Mouse (Mus musculus) c-Kit-positive CD71-positive TER-119-positive erythroid progenitor cells, embryonic 14.5 days (primary cell): ENCODE data around the gene Cbl.

Experiments used
- DNase-seq: peaks from one replicate; pipeline ENCODE4 v3.0.0-alpha.2; 2013; ENCODE audit warnings: low spot score

The Cbl gene

DNA sequence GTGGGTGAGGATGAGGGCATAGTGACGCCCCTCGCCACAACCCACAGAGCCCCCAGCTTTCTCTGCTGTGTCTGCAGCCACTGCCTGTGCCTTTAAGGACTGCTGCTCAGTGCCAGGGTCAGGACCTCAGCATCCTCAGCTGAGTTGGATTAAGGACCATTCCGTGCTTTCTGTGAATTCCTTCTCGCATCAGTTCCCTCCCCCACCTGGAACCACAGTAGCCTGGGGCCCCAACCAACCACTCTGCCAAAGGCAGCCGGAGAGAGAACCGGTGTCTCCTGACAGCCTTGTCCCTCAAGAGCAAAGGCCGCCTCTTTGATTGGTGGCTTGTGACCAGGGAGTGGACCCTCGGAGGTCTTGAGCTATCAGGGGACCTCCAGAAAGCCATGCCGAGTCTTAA lies 132.4 kb downstream of the Cbl start, which contains the start of gene Mfrp:
Gene Mfrp, plus strand, starts transcription at position 240 of the 400 bp plus-strand sequence.
- DNase-seq = no peak

DNA sequence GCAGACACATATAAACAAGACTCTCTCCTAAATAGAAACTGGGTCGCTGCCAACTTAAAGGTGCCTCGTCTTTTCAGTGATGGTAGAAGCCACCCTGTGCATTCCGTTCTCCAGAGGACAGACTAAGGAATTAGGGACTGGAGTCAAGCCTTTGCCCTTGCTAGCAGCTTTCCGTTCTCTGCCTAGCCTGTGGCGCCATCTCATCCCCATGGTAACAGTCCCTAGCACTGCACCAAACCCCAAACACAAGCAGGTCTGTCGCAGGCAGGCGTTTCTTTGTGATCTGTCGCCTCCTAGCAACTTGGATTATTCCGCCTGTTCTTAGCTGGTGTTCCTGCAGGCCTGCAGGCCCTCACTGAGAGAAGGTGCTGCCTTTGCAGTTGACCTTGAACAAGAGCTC lies 137.3 kb downstream of the Cbl start:
- DNase-seq = no peak

DNA sequence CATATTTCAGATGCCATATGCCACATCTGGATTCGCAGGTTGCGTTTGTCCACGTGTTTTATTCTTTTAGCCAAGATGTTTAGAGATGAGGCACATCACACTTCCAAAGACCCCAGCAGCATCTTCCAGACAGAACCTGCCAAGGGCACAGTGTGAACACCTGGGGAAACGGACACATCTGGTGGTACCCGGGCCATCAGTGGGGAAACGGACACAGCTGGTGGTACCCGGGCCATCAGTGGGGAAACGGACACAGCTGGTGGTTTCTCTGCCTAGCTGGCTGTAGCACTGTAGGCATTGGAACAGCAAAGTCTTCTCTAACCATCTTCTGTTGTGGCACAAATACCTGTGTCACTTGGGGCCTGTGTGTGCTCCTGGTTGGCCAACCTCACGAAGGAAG lies 138.1 kb downstream of the Cbl start:
- DNase-seq = no peak

- DNase-seq = no peak
Observed at GRCm38 (mm10) chr9:44094737-44095136, 139.1 kb downstream of the Cbl start.

- DNase-seq = no peak
Observed at GRCm38 (mm10) chr9:44093612-44094503, 140.0 kb downstream of the Cbl start.
